Mouse (Mus musculus): ENCODE results near the gene Serpinf1.
"Not testable (repeated sequence)": the region's sequence is repeated elsewhere in the genome, so short reads cannot be mapped to it uniquely, and the experiment has no call there.

Gene Serpinf1

DNA sequence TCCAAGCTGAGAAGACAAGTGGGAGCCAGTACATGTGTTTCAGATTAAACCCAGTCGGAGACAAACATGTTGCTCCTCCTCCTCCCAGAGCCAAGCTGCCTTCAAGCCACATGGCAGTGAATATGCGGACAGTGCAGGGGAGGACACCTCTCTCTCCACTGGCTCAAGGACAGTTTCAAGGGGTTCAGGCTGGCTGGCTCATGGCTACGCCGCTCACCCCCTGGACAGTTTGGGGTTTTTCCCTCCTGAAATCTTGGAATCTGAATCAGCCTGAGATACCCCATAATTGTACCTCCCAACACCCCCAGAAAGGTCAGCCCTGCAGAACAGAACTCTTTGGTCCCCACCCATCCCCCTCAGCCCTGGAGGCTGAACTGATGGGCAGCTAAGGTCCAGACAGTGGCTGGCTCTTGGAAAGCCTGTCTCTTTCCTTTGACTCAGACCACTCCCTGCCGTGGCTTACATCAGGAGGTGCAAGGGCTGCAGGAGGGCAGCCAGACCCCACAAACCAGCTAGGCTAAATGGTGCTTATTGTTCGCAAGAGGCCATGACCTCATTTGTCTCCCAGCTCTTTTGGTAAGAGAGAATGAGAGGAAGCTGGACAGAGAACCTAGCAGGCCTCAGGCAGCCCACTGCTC, 1.0 kb downstream of the Serpinf1 start:
- DNase-seq (ENCODE audit: low read depth, low spot score): no peak

DNA sequence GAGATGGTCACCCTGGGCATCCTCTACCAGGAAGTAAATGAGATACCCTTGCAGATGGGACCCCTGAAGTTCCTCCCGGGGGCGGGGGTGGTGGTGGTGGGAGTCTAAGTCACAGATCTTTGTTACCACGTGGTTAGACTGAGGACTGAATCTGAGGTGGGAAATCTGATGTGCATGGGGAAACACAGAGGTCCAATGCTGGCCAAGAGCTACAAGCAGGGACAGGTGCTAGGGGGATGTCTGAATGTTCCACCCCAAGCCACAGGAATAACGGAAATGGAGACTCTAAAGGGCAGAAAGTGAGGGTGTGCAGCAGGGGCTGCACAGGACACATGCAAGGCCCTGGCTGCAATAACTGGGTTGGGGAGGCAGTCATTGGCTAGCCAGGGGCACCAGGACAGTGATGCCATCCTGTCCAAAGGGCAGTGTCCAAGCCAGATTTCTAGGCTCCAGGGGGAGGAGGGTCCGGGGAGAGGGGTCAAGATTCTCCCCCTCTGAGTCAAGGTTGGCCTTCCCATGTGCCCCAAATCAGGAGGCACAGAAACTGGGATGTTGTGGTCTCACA, 1.6 kb downstream of the Serpinf1 start:
- DNase-seq (ENCODE audit: low read depth, low spot score): no peak

DNA sequence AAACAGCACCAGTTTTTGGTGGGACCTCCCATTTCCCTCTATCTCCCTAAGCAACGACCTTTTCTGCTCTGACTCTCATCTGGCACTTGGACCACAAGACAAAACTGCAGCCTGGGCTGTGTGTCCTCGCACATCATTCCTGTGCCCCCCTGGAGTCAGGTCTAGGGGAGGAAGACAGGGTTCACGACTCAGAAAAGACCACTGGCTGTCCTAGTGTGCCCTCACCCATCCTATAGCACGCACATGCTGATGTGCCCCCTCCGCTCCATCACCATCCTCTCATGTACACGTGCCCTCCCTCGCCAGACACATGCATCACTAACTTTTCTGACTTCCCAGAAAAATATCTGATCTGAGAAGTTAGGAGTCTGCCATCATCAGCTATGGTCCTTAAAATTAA, 2.5 kb downstream of the Serpinf1 start:
- no peak for DNase-seq (ENCODE audit: low read depth, low spot score)

DNA sequence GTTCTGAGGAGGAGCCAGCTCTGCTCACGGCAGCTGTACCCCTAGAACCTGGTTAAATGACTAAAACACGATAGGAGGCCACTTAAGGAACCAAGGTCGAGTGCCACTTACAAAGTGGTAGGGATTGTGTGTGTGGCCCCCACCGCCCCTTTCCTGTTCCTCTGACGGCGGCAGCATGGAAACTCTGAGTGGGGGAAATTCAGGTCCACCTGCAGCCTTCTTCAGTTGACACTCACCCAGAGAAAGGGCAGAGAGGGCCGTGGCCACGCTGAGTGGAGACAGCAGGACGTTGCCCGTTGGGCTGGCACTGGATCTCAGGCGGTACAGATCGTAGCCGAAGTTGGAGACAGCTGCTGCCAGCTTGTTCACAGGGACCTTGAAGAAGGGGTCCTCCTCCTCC, 6.5 kb downstream of the Serpinf1 start:
- DNase-seq (ENCODE audit: low read depth, low spot score): no peak

DNA sequence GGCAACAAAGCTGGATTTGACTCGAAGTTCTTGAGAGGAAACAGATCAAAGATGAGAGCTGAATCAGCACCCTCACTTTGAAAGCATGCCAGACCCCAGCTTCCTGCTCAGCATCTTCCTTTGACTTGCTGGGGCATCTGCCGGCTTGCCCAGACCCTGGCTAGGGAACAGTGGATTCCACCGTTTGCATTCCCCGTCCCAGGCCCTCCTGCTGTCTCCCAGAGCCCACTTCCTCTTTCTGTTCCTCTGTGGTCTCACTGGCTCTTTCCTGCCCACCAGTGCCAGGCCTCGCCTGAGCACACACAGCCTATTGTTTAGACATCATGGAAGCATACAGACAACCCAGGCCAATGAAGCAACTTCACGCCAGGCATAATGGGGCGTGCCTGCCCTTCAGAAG, 7.4 kb downstream of the Serpinf1 start:
- DNase-seq (ENCODE audit: low read depth, low spot score): peak; percentile 64

DNA sequence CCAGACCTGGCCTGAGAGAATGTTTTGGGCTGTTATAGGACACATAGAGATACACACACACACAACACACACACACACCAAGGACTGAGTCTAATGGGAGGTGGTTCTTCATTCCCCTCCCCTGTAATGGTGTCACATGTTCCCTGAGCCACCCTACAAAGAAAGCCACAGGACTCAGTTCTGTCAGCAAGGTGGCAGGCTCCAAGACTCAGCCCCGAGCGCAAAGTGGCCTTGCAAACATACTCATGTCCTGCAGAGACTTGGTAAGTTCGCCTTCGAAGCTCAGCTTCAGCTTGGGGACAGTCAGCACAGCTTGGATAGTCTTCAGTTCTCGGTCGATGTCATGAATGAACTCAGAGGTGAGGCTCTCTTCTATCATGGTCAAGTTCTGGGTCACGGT, 11.9 kb downstream of the Serpinf1 start:
- peak; percentile 53 for DNase-seq (ENCODE audit: low read depth, low spot score)

DNA sequence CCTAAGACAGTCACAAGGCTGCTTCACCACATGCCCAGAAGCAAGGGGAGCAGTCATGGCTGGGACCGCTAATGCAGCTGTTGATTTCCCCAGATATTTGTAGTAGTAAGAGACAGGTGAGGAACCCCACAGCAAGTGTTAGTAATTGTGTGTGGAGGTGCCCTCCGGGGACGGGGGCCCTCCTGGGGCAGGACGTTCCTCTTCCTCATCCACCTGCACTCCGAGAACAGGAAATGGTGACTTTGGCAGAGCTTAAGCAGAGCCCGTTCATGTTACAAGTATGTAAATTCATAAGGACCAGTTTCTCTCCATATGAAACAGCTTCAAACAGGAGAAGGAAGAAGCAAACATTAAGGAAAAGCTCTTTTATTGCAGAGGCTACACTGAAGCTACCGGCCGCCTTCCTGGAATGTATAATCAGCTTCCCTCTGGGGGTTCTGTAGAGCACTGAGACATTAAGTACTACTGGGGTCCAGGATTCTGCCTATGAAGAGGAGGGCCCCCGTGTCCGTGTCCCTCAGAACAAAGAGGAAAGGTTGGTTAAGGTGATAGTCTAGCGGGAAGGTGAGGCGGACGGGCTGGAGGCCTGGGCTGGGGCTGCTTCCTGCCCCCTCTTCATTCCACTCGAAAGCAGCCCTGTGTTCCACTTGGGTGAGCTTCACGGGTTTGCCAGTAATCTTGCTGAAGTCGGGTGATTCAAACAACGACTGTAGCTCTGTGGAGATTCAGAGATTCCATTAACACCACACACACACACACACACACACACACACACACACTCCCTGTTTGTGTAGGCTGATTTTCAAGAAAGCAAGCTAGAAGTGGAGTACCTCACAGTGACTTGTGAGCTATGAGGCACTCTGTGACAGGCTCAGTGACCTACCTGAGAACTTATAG, 12.6 kb downstream of the Serpinf1 start:
- peak; percentile 87 for DNase-seq (ENCODE audit: low read depth, low spot score)

DNA sequence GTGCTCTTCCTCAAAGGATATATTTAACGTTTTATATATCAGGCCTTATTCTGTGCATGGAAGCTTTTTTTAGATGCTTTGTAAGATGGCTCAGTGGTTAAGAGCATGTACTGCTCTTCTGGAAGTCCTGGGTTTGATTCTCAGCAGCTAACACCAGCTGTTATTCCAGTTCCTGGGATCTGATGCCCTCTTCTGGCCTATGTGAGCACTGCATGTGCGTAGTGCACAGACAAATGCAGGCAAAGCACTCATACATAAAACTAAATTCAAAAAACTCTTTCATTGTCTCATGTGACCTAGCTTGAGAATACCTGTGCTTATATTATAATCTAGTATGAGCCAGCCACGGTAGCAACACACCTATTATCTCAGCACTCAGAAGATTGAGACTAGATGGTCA, 15.6 kb downstream of the Serpinf1 start:
- peak; percentile 75 for DNase-seq (ENCODE audit: low read depth, low spot score)

DNA sequence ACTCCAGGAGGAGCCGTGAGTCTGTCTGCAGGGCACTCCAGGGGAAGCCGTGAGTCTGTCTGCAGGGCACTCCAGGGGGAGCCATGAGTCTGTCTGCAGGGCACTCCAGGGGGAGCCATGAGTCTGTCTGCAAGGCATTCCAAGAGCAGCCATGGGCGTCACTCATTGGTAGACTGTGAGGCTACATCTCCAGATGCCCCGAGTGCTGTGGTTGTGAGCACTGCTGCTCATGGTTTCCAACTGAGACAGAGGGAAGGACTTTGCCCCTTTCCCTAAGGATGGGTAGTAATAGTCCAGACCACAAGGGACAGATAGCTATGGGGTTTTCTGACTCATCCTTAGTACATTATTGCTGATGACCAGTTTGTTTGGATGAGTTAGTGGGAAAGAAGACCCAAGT, 16.4 kb downstream of the Serpinf1 start:
- DNase-seq (ENCODE audit: low read depth, low spot score): no peak

DNA sequence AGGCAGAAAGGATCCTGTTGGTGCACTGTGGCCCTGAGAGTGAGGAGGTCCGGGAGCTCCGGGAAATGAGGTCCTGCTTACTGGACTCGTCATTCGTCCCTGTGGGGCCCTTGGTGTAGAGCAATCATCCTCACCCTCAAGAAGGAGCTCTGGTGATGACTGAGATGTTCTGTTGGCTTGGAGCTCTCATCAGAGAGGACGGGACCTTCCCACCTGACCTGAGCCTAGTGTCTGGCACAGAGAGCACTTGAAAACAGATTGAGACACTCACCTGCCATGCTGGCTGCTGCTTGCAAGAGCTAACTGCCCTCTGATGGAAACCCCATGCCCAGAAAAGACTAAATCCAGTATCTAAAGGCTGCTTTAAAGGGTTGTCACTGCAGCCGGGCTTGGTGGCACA, 17.7 kb downstream of the Serpinf1 start:
- DNase-seq (ENCODE audit: low read depth, low spot score): no peak

DNA sequence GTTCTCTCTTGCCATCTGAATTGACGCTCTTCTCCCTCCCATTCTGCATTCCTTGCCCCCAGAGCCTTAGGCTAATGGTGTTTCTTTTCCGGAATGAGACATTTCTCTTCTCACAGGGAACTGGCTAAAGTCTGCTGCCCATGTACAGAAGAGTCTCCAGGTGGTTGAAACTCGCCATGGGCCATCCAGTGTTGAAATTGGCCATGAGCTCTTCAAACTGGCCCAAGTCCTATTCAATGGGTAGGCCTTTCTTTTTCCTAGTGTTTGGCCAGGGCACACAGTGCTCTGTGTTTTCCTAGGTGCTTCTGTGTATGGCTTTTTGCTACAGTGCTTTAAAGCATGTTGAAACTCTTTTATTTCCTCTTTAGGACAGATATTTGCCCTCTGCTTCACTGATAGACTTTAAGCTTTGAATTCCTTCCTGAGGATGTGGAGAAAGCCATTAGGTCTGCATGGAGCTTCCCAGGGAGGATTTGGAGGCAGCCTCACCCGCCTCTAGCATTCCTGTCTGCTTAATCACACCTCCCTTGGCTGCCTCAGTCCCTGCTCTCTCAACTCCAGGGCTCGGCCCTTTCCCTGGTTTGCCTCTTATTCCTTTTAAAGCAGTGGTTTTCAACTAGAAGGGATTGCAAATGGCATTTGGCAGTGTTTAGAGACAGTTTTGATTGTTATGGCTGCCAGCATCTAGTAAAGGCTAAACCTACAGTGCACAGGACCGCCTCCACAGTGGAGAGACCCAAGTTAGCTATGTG, 19.0 kb downstream of the Serpinf1 start:
- DNase-seq (ENCODE audit: low read depth, low spot score): no peak

DNA sequence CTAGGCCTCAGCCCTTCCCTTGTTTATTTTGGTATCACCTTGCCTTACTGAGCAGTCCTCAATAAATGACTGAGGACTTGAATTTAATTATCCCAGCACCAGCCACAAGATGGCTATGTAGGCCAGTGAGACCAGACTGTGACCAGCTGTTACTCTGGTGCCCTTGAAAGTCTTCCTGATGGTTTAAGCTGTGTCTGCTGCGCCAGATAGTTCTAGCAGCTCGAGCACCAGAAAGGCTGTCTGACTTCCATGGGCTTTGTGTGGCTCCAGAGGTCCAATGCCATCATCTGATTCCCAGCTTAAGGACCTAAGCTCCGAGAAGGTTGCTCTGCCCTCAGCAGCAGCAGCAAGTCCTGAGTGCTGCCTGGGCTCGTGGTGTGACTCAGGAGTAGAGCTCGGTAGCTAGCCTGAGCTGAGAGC, 20.2 kb downstream of the Serpinf1 start:
- peak; percentile 59 for DNase-seq (ENCODE audit: low read depth, low spot score)

DNA sequence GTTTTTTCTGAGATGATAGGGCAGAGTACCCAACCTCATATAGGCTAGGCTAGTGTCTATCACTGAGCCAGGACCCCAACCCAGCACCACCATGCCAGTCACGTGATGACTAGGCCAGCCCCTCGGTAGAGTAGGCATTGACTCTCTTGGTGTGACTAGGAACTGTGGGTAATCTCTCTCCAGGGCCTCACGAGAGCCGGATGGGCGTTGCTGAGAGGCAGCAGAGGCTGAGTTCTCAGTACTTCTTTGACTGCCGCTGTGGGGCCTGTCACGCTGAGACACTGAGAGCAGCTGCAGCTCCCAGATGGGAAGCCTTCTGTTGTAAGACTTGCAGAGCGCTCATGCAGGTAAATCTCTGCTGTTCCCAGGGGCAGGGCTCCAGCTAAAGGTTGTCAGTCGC, 22.4 kb downstream of the Serpinf1 start:
- no peak for DNase-seq (ENCODE audit: low read depth, low spot score)

DNA sequence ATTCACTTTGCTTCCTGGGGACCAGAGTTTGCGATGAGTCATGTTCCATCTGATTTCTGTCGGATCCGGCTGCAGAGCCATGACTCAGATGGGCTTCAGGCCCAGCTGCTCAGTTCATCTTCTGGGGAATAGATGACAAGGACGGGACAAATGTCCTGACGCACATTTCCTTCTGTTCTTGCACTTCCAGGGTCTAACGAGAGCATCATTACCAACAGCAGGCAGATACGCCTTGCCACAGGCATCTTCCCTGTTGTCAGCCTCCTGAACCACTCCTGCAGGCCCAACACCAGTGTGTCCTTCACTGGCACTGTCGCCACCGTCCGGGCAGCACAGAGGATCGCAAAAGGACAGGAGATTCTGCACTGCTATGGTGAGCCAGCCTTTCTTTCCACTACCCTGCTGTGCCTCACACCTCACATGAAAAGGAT, 23.1 kb downstream of the Serpinf1 start:
- no peak for DNase-seq (ENCODE audit: low read depth, low spot score)

DNA sequence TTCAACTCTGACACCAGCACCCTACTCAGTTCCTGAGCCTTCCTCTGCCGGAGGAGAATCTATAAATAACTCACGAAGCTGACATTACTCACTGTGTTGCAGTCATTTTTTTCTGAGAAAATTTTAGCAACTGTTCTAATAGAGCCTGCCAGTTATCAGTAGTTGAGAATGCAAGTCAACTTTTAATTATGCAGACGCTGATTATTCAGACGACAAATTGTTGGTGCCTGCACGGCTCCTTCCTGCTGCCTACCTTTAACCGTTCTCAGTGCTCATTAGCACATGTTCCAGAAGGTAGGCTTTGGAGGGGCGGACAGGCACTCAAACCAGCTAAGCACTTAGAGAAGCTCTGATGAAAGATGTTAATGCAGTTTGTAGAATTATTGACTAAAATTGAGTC, 25.0 kb downstream of the Serpinf1 start:
- DNase-seq (ENCODE audit: low read depth, low spot score): no peak

DNA sequence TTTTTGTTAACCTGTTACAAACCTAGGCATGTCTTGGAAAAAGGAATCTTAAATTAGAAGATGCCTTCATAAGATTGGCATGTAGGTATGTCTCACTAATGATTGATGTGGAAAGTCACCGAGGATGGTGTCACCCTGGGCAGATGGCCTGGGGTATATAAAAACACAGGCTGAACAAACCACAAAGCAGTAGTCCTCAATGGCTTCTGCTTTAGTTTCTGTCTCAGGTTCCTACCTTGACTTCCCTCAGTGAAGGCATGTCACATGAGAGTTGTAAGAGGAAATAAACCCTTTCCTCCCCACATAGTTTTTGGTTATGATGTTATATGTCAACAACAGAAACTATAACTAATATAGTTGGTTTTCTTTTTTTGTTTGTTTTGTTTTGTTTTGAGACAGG, 26.9 kb downstream of the Serpinf1 start:
- peak; percentile 75 for DNase-seq (ENCODE audit: low read depth, low spot score)

DNA sequence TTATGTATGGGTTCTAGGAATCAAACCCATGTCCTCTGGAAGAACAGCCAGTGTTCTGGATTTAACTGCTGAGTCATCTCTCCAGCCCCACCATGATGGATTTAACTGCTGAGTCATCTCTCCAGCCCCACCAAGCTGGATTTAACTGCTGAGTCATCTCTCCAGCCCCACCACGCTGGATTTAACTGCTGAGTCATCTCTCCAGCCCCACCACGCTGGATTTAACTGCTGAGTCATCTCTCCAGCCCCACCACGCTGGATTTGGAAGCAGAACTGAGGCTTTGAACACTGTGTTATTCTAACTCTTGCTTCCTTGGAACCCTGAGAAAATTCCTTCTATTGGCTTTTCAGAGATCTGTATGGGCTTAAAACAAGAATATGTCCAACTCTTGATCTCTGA, 39.0 kb downstream of the Serpinf1 start:
- DNase-seq (ENCODE audit: low read depth, low spot score): not testable (repeated sequence)

DNA sequence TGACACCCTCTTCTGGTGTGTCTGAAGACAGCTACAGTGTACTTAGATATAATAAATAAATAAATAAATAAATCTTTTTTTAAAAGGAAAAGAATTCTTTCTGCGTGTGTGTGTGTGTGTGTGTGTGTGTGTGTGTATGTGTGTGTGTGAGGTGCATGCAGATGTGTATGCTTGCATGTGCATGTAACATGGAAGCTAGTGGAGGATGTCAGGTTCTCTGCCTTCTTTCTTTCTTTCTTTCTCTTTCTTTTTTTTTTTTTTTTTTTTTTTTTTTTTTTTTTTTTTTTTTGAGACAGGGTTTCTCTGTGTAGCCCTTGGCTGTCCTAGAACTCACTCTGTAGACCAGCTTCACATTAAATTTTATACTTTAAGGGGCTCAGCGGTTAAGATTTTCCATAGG, 43.7 kb downstream of the Serpinf1 start:
- DNase-seq (ENCODE audit: low read depth, low spot score): not testable (repeated sequence)

DNA sequence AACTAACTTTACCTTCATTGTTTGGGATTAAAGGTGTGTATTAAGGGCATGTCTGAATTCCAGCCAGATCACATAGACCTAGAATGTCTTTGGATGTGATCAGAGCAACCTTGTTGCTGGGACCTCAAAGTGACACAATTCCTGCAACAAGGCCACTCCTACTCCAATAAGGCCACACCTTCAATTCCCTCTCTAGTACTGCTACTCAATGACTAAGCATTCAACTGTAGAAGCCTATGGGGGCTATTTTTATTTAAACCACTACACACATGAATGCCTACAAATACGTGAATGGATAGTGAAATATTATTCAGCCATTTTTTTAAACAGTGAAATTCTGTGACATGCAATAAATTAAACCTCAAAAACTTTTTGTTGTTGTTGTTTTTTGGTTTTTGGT, 45.4 kb downstream of the Serpinf1 start:
- peak; percentile 30 for DNase-seq (ENCODE audit: low read depth, low spot score)

All from A20 (cell line).